Mouse (Mus musculus) hindbrain, postnatal 0 days (tissue): ENCODE data around the gene Exoc6. TPM values are rescaled to one million over a fixed set of nuclear protein-coding genes. Genes with fewer than 3 reads are reported as not detected.

Source experiments
- ATAC-seq: fragments of 200-750 bp; cut with Nextera tagmentation; 2 replicates; pipeline ENCODE4 v1.8.0; 2017; ENCODE audit warnings: mild to moderate bottlenecking, moderate TSS enrichment, moderate library complexity
- DNase-seq: peaks from one replicate; pipeline ENCODE4 v3.0.0-alpha.2; 2015; ENCODE audit warnings: low spot score
- H3K27ac ChIP-seq: fragments of 300-500 bp; sonication (generic); 2 replicates; pipeline ENCODE4 v1.5.1; 2014; ENCODE audit warnings: mild to moderate bottlenecking
- H3K27me3 ChIP-seq: fragments of 300-500 bp; sonication (generic); 2 replicates; pipeline ENCODE4 v1.6.1; 2014; ENCODE audit warnings: low read length, mixed read lengths; ENCODE audit not compliant: insufficient read depth
- H3K36me3 ChIP-seq: fragments of 300-500 bp; sonication (generic); 2 replicates; pipeline ENCODE4 v1.6.1; 2014; ENCODE audit warnings: low read length, mixed read lengths; ENCODE audit not compliant: insufficient read depth
- H3K4me1 ChIP-seq: fragments of 300-500 bp; sonication (generic); 2 replicates; pipeline ENCODE4 v1.6.1; 2014; ENCODE audit warnings: antibody characterized with exemption, low read length, mixed read lengths; ENCODE audit not compliant: insufficient read depth
- H3K4me2 ChIP-seq: fragments of 300-500 bp; sonication (generic); 2 replicates; pipeline ENCODE4 v1.6.1; 2014; ENCODE audit warnings: low read depth, mild to moderate bottlenecking, low read length, moderate library complexity, mixed read lengths
- H3K4me3 ChIP-seq: fragments of 300-500 bp; sonication (generic); 2 replicates; pipeline ENCODE4 v1.5.1; 2014; ENCODE audit warnings: low read length
- H3K9ac ChIP-seq: fragments of 300-500 bp; sonication (generic); replicated peaks from 2 replicates; pipeline ENCODE4 v1.6.1; 2014; ENCODE audit warnings: mild to moderate bottlenecking, low read length, moderate library complexity, mixed read lengths
- H3K9me3 ChIP-seq: fragments of 300-500 bp; sonication (generic); 2 replicates; pipeline ENCODE4 v1.6.1; 2016; ENCODE audit warnings: low read length, mixed read lengths
- CTCF ChIP-seq: IDR thresholded peaks from 2 replicates; pipeline ENCODE4 v1.5.1; 2016; ENCODE audit warnings: antibody characterized with exemption, control low read depth, low read depth
- WGBS: fragments of 180-500 bp; shearing (Covaris S2); extraction: QIAGEN DNeasy Blood & Tissue Kit; methylation state at CpG from one replicate; pipeline ENCODE4 v1.1.7; 2014; 5-methylcytosine and 5-hydroxymethylcytosine counted together
- polyA plus RNA-seq: library from polyadenylated mRNA; unstranded; fragments of >200 nt; fragmentation: Nextera tagmentation; extraction: Ambion mirVana; gene quantifications from 2 replicates; pipeline ENCODE4 v1.2.1, GENCODE M21; 2015
- total RNA-seq: library from RNA; depleted of rRNA; stranded (reverse); fragments of >200 nt; gene quantifications from 2 replicates; pipeline ENCODE4 v1.2.3, GENCODE M21; 2014

Exoc6 gene
- total and polyA plus RNA-seq, 2 experiments from 2014 or later = 18.8 to 18.9 TPM

- WGBS = 17% methylated on average over 9 of the region's 9 CpGs
- no peak for DNase-seq
- TF ChIP-seq CTCF = no peak
These were observed 106.2 kb downstream of the Exoc6 start for GRCm38 (mm10) chr19:37656441-37656840.

GRCm38 (mm10) chr19:37665256-37665655, 115.0 kb downstream of the Exoc6 start:
- Histone ChIP-seq H3K4me1 (no peaks in the 10 kb centered on the region), H3K4me2 (no peak overlapping the region), H3K36me3 (no peaks in the 10 kb centered on the region), H3K4me3 (no peak overlapping the region), H3K9me3 (no peaks in the 10 kb centered on the region), H3K27ac (no peak overlapping the region), H3K27me3 (no peaks in the 10 kb centered on the region), H3K9ac (no peak overlapping the region)
- DNase-seq = no peak
- WGBS = 71% methylated on average over 6 of the region's 6 CpGs
- no peak for ATAC-seq
- TF ChIP-seq CTCF = no peak

More at GRCm38 (mm10) chr19:37656441-37656840, 106.2 kb downstream of the Exoc6 start:
- Histone ChIP-seq H3K4me3 (no peak overlapping the region), H3K9me3 (no peaks in the 10 kb centered on the region), H3K27me3 (no peaks in the 10 kb centered on the region), H3K9ac (no peak overlapping the region), H3K4me2 (no peak overlapping the region), H3K4me1 (no peaks in the 10 kb centered on the region), H3K27ac (no peak overlapping the region), H3K36me3 (no peaks in the 10 kb centered on the region)
- ATAC-seq = no peak

GRCm38 (mm10) chr19:37667855-37668594, 117.8 kb downstream of the Exoc6 start:
- H3K27me3 ChIP-seq = no peaks in the 10 kb centered on the region
- TF ChIP-seq CTCF = no peak
- no peak overlapping the region for H3K4me3 ChIP-seq
- no peak for DNase-seq
- ATAC-seq = no peak
- no peaks in the 10 kb centered on the region for H3K9me3 ChIP-seq
- no peaks in the 10 kb centered on the region for H3K4me1 ChIP-seq
- no peak overlapping the region for H3K27ac ChIP-seq
- H3K4me2 ChIP-seq = no peak overlapping the region
- WGBS = 68% methylated on average over 13 of the region's 13 CpGs
- no peak overlapping the region for H3K9ac ChIP-seq
- no peaks in the 10 kb centered on the region for H3K36me3 ChIP-seq

- ATAC-seq = no peak
These were observed 118.4 kb downstream of the Exoc6 start for GRCm38 (mm10) chr19:37668657-37669056.

GRCm38 (mm10) chr19:37669486-37669885, 119.3 kb downstream of the Exoc6 start:
- ATAC-seq (no peak), DNase-seq (no peak)
- Histone ChIP-seq H3K4me1 (no peaks in the 10 kb centered on the region), H3K9me3 (no peaks in the 10 kb centered on the region), H3K4me2 (no peak overlapping the region), H3K36me3 (no peaks in the 10 kb centered on the region), H3K27me3 (no peaks in the 10 kb centered on the region), H3K27ac (no peak overlapping the region), H3K4me3 (no peak overlapping the region), H3K9ac (no peak overlapping the region)
- 80% methylated on average over 5 of the region's 5 CpGs for WGBS
- TF ChIP-seq CTCF = no peak

More at GRCm38 (mm10) chr19:37668657-37669056, 118.4 kb downstream of the Exoc6 start:
- Histone ChIP-seq H3K4me1 (no peaks in the 10 kb centered on the region), H3K4me2 (no peak overlapping the region), H3K27me3 (no peaks in the 10 kb centered on the region), H3K9me3 (no peaks in the 10 kb centered on the region), H3K36me3 (no peaks in the 10 kb centered on the region), H3K4me3 (no peak overlapping the region), H3K27ac (no peak overlapping the region), H3K9ac (no peak overlapping the region)
- TF ChIP-seq CTCF = no peak
- 92% methylated on average over 5 of the region's 5 CpGs for WGBS
- DNase-seq = no peak

- TF ChIP-seq CTCF = no peak
- Histone ChIP-seq H3K4me2 (no peak overlapping the region), H3K9me3 (no peaks in the 10 kb centered on the region), H3K27me3 (no peaks in the 10 kb centered on the region), H3K4me1 (no peaks in the 10 kb centered on the region), H3K27ac (no peak overlapping the region), H3K4me3 (no peak overlapping the region), H3K9ac (no peak overlapping the region), H3K36me3 (no peaks in the 10 kb centered on the region)
- no peak for DNase-seq
- WGBS = 68% methylated on average over 12 of the region's 12 CpGs
- no peak for ATAC-seq
These were observed 123.2 kb downstream of the Exoc6 start for GRCm38 (mm10) chr19:37673393-37673792.

- Histone ChIP-seq H3K36me3 (no peaks in the 10 kb centered on the region), H3K4me3 (no peak within 1 kb of the TSS), H3K9me3 (no peaks in the 10 kb centered on the region), H3K4me1 (peaks cover 5% of the 10 kb centered on the region; the same call in 1 of the 2 replicates), H3K27me3 (peaks cover 73% of the 10 kb centered on the region), H3K27ac (no peak within 1 kb of the TSS), H3K9ac (no peak within 1 kb of the TSS), H3K4me2 (0 out of 2 replicates have a peak within 1 kb of the TSS, but pooled peaks have one; percentile 13)
- WGBS = 20% methylated on average over 6 of the region's 6 CpGs
- no peak for TF ChIP-seq CTCF
- DNase-seq (no peak), ATAC-seq (no peak)
These were observed 135.1 kb downstream of the Exoc6 start, which contains the start of gene Cyp26c1 for GRCm38 (mm10) chr19:37685281-37685680. Gene Cyp26c1, plus strand, starts transcription at chr19:37685581.
